Mouse (Mus musculus): ENCODE measurements at regions not wholly inside any gene's neighbourhood (a gene's known extent, or its start where the extent isn't known, plus 50 kb on each side); places are given as distances from the start of the nearest gene placed in this dataset.

DNA sequence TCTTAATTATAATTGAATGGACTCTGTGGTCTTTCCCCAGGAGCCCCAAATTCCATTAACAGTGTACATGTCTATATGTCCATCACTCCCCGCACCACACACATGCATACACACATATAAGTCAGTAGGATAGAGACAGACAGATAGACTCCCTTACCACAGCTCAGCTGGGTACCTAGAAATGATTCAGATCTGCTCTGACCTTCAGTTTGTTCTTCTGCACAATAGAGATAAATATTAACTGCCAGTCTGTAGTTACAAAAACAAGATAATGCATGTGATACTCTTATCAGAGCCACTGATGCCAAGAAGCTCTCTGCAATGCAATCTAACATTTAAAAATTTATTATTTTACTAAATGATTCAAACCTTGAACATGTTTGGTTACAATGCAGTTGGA, 268.7 kb upstream of the Nmur2 start:
- WGBS: 100% methylated on average over 1 of the region's 1 CpGs

GRCm38 (mm10) chr11:56308383-56309105, 267.7 kb upstream of the Nmur2 start:
- TF ChIP-seq POLR2A (IDR thresholded peaks at IDR 0.05; ENCODE audit: insufficient read depth, low read depth, low read length): no peak
- no peak for TF ChIP-seq CTCF (IDR thresholded peaks at IDR 0.05; ENCODE audit: insufficient read depth, low read depth, low read length)
- Histone ChIP-seq H3K4me1 (ENCODE audit: control insufficient read depth, insufficient read depth, low read length) (no peaks in the 10 kb centered on the region), H3K4me3 (ENCODE audit: insufficient read depth, low read depth, low read length) (no peak overlapping the region), H3K27ac (ENCODE audit: insufficient read depth, low read depth, low read length) (no peak overlapping the region; the same call in 1 of the 2 replicates)
- WGBS: 73% methylated on average over 5 of the region's 5 CpGs

More for the DNA sequence above, 268.7 kb upstream of the Nmur2 start:
- no peak overlapping the region for H3K4me3 ChIP-seq (ENCODE audit: insufficient read depth, low read depth, low read length)
- no peak overlapping the region for H3K27ac ChIP-seq (ENCODE audit: insufficient read depth, low read depth, low read length)
- no peak for TF ChIP-seq CTCF (IDR thresholded peaks at IDR 0.05; ENCODE audit: insufficient read depth, low read depth, low read length)
- no peak for TF ChIP-seq POLR2A (IDR thresholded peaks at IDR 0.05; ENCODE audit: insufficient read depth, low read depth, low read length)
- H3K4me1 ChIP-seq (ENCODE audit: control insufficient read depth, insufficient read depth, low read length): no peaks in the 10 kb centered on the region

DNA sequence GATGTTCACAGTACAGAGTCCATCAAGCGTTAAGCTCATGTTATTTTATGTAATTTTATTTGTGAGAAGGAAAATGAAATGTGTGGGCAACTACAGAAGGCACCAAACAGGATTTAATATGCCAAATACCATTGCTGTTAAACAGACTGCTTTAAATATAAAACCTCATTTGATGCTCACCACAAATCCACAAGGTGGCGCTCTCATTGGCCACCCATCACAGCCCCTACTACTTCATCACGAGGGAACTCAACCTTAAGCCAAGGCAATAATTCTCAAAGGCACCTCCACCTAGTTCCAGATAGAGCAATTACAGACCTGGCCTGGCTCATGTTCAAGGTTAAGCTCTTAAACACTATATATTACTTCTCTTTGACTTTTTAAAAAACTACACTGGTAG, 266.2 kb upstream of the Nmur2 start:
- no peak for TF ChIP-seq POLR2A (IDR thresholded peaks at IDR 0.05; ENCODE audit: insufficient read depth, low read depth, low read length)
- no peak for TF ChIP-seq CTCF (IDR thresholded peaks at IDR 0.05; ENCODE audit: insufficient read depth, low read depth, low read length)

GRCm38 (mm10) chr11:56290651-56291578, 250.1 kb upstream of the Nmur2 start:
- TF ChIP-seq POLR2A (IDR thresholded peaks at IDR 0.05; ENCODE audit: insufficient read depth, low read depth, low read length) (no peak), CTCF (IDR thresholded peaks at IDR 0.05; ENCODE audit: insufficient read depth, low read depth, low read length) (no peak)
- WGBS: 33% methylated on average over 13 of the region's 13 CpGs
- Histone ChIP-seq H3K4me1 (ENCODE audit: control insufficient read depth, insufficient read depth, low read length) (no peaks in the 10 kb centered on the region), H3K27ac (ENCODE audit: insufficient read depth, low read depth, low read length) (no peak overlapping the region), H3K4me3 (ENCODE audit: insufficient read depth, low read depth, low read length) (no peak overlapping the region)

More for the DNA sequence above, 266.2 kb upstream of the Nmur2 start:
- Histone ChIP-seq H3K27ac (ENCODE audit: insufficient read depth, low read depth, low read length) (no peak overlapping the region), H3K4me1 (ENCODE audit: control insufficient read depth, insufficient read depth, low read length) (no peaks in the 10 kb centered on the region), H3K4me3 (ENCODE audit: insufficient read depth, low read depth, low read length) (no peak overlapping the region)
- WGBS: 64% methylated on average over 3 of the region's 3 CpGs

GRCm38 (mm10) chr11:56285575-56286260, 244.9 kb upstream of the Nmur2 start:
- WGBS: 53% methylated on average over 2 of the region's 2 CpGs
- Histone ChIP-seq H3K27ac (ENCODE audit: insufficient read depth, low read depth, low read length) (no peak overlapping the region), H3K4me3 (ENCODE audit: insufficient read depth, low read depth, low read length) (no peak overlapping the region), H3K4me1 (ENCODE audit: control insufficient read depth, insufficient read depth, low read length) (no peaks in the 10 kb centered on the region)
- TF ChIP-seq CTCF (IDR thresholded peaks at IDR 0.05; ENCODE audit: insufficient read depth, low read depth, low read length): no peak
- TF ChIP-seq POLR2A (IDR thresholded peaks at IDR 0.05; ENCODE audit: insufficient read depth, low read depth, low read length): no peak

- WGBS: 67% methylated on average over 4 of the region's 4 CpGs
- no peak for TF ChIP-seq CTCF (IDR thresholded peaks at IDR 0.05; ENCODE audit: insufficient read depth, low read depth, low read length)
- Histone ChIP-seq H3K27ac (ENCODE audit: insufficient read depth, low read depth, low read length) (no peak overlapping the region), H3K4me1 (ENCODE audit: control insufficient read depth, insufficient read depth, low read length) (no peaks in the 10 kb centered on the region), H3K4me3 (ENCODE audit: insufficient read depth, low read depth, low read length) (no peak overlapping the region)
Measured at GRCm38 (mm10) chr11:56281201-56281600, 240.4 kb upstream of the Nmur2 start.

DNA sequence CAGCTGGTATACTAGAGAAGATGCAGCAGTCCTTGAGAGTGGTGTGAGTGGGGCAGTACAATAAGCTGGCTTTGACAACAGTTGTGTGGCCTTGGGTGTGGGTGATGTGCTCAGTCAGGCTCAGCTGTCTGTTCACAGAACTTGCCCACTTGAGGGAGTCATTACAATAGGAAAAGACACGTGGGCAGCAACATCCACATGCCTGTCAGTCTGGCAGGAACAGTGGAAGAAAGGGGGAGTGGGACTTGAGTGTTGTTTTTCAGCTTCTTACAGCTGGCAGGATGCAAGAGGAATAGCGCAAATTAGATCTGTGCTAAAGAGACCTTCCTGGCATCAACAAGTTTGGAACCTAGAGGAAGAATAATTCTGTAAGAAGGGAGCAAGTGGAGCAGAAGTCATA, 239.4 kb upstream of the Nmur2 start:
- TF ChIP-seq CTCF (IDR thresholded peaks at IDR 0.05; ENCODE audit: insufficient read depth, low read depth, low read length): no peak
- no peak for TF ChIP-seq POLR2A (IDR thresholded peaks at IDR 0.05; ENCODE audit: insufficient read depth, low read depth, low read length)
- no peaks in the 10 kb centered on the region for H3K4me1 ChIP-seq (ENCODE audit: control insufficient read depth, insufficient read depth, low read length)
- WGBS: 40% methylated on average over 2 of the region's 2 CpGs
- H3K27ac ChIP-seq (ENCODE audit: insufficient read depth, low read depth, low read length): no peak overlapping the region
- no peak overlapping the region for H3K4me3 ChIP-seq (ENCODE audit: insufficient read depth, low read depth, low read length)

DNA sequence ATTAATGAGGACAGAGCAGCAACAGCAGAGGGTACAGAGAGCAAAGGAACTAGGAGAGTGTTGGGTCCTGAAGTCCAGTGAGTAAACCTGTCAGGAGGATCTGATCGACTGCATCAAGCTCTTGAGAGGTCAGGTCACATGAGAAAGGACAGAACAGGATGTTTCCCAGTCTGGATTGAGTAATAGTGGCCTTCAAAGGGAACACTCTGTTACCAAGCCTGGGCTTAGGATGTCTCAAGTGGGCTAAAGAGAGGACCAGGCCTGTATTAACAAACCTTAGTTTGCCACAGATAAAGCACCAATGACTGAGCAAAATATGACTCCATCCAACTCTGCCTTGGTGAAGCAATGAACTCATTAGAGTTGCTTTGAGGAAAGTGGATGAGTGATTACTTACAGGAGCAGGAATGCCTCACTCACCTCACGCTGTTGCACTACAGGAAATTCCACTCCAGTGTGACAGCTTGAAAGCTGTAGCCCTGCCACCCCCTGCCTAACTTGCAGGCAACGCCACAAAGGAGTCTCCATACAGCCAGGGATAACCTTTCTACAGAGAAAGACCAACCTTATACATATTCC, 229.2 kb upstream of the Nmur2 start:
- Histone ChIP-seq H3K27ac (ENCODE audit: insufficient read depth, low read depth, low read length) (no peak overlapping the region), H3K4me3 (ENCODE audit: insufficient read depth, low read depth, low read length) (no peak overlapping the region), H3K4me1 (ENCODE audit: control insufficient read depth, insufficient read depth, low read length) (no peaks in the 10 kb centered on the region)
- no peak for TF ChIP-seq POLR2A (IDR thresholded peaks at IDR 0.05; ENCODE audit: insufficient read depth, low read depth, low read length)
- no peak for TF ChIP-seq CTCF (IDR thresholded peaks at IDR 0.05; ENCODE audit: insufficient read depth, low read depth, low read length)
- WGBS: 81% methylated on average over 3 of the region's 3 CpGs

Measured in olfactory bulb, adult 2 months (tissue).